Mouse (Mus musculus) kidney, embryonic 16.5 days (tissue): ENCODE data around the gene Syne4. TPM values are rescaled to one million over a fixed set of nuclear protein-coding genes. Genes with fewer than 3 reads are reported as not detected.

ENCODE experiments used
- ATAC-seq: fragments of 200-750 bp; cut with Nextera tagmentation; 2 replicates; pipeline ENCODE4 v1.8.0; 2017; ENCODE audit warnings: moderate TSS enrichment; ENCODE audit not compliant: low FRiP score, low TSS enrichment
- H3K27ac ChIP-seq: fragments of 300-500 bp; sonication (generic); 2 replicates; pipeline ENCODE4 v1.5.1; 2014; ENCODE audit warnings: low read length
- H3K27me3 ChIP-seq: fragments of 300-500 bp; sonication (generic); 2 replicates; pipeline ENCODE4 v1.6.1; 2014; ENCODE audit warnings: low read length, control low read depth, mixed read lengths; ENCODE audit not compliant: insufficient read depth
- H3K36me3 ChIP-seq: fragments of 300-500 bp; sonication (generic); 2 replicates; pipeline ENCODE4 v1.6.1; 2014; ENCODE audit warnings: low read length, control low read depth, mixed read lengths; ENCODE audit not compliant: insufficient read depth
- H3K4me1 ChIP-seq: fragments of 300-500 bp; sonication (generic); 2 replicates; pipeline ENCODE4 v1.6.1; 2014; ENCODE audit warnings: low read length, control low read depth, mixed read lengths; ENCODE audit not compliant: insufficient read depth
- H3K4me2 ChIP-seq: fragments of 300-500 bp; sonication (generic); replicated peaks from 2 replicates; pipeline ENCODE4 v1.6.1; 2014; ENCODE audit warnings: low read depth, low read length
- H3K4me3 ChIP-seq: fragments of 300-500 bp; sonication (generic); 2 replicates; pipeline ENCODE4 v1.5.1; 2014; ENCODE audit warnings: mild to moderate bottlenecking, low read length
- H3K9ac ChIP-seq: fragments of 300-500 bp; sonication (generic); replicated peaks from 2 replicates; pipeline ENCODE4 v1.6.1; 2014; ENCODE audit warnings: low read length
- H3K9me3 ChIP-seq: fragments of 300-500 bp; sonication (generic); 2 replicates; pipeline ENCODE4 v1.6.1; 2016; ENCODE audit warnings: low read length, control low read depth
- WGBS: fragments of 180-500 bp; shearing (Covaris S2); extraction: QIAGEN DNeasy Blood & Tissue Kit; methylation state at CpG from one replicate; pipeline ENCODE4 v1.1.7; 2014; 5-methylcytosine and 5-hydroxymethylcytosine counted together
- polyA plus RNA-seq: library from polyadenylated mRNA; unstranded; fragments of >200 nt; fragmentation: Nextera tagmentation; extraction: Ambion mirVana; gene quantifications from 2 replicates; pipeline ENCODE4 v1.2.1, GENCODE M21; 2015

Gene Syne4
- polyA plus RNA-seq, 1 experiment from 2014 or later, result 136 TPM

DNA sequence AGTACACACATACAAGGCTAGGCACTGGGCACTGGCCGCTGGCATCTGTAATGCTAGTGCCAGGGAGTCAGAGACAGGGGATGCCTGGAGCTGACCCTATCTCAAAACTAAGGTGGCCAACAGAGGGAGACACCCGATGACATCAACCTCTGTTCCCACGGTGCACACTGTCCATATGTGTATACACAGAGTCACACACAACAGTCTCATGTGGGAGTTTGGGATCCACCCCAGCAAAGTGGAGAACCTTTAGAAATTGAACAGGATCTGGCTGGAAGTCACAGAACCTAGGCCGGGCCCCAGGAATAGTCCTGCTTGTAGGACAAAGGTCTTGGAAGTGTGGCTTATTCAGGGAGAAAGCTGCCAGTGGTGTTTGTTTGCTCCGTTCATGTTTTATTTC lies 20.3 kb upstream of the Syne4 start:
- H3K9ac ChIP-seq, result no peak overlapping the region
- H3K27ac ChIP-seq, result no peak overlapping the region
- 86% methylated on average over 5 of the region's 5 CpGs for WGBS
- H3K27me3 ChIP-seq, result no peaks in the 10 kb centered on the region
- H3K36me3 ChIP-seq, result peaks cover 17% of the 10 kb centered on the region
- no peak overlapping the region for H3K4me3 ChIP-seq
- H3K9me3 ChIP-seq, result no peaks in the 10 kb centered on the region
- no peak for ATAC-seq
- H3K4me2 ChIP-seq, result no peak overlapping the region
- peaks cover 7% of the 10 kb centered on the region for H3K4me1 ChIP-seq

DNA sequence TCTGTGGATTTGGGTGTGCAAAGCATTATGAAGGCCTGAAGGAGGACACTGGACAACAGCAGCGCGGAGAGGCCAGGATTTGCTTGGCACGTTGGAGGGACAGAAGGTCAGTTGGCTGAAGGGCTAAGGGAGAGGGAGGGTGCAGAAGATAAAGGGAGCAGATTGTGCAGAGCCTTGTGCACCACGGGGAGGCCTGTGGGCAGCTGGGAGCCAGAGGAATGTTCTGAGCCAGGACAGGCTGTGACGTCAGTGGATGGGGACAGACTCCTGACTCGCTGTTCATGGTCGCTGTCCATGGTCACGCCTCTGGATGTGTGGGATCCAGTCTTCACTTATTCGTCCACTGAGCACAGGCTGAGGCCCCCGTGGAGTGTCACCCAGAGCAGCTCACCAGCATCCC lies 19.5 kb upstream of the Syne4 start:
- ATAC-seq, result no peak
- H3K4me1 ChIP-seq, result peaks cover 7% of the 10 kb centered on the region

DNA sequence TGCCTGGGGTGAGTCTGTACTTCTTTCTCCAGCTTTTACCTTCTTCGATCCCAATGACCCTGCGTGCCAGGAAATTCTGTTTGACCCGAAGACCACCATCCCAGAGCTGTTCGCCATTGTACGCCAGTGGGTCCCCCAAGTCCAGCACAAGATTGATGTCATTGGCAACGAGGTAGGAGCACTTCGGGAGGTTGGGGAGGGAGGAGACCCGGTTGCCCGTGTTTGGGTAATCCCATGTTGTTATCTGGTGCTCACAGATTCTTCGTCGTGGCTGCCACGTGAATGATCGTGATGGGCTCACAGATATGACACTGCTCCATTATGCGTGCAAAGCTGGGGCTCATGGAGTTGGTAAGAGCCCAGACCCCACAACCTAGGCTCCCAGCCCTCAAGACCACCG lies 17.8 kb upstream of the Syne4 start:
- Histone ChIP-seq H3K4me3 (no peak overlapping the region), H3K36me3 (peaks cover 25% of the 10 kb centered on the region), H3K4me1 (no peaks in the 10 kb centered on the region)

More for the DNA sequence above, 19.5 kb upstream of the Syne4 start:
- Histone ChIP-seq H3K36me3 (peaks cover 21% of the 10 kb centered on the region), H3K27ac (no peak overlapping the region), H3K27me3 (no peaks in the 10 kb centered on the region), H3K4me3 (no peak overlapping the region), H3K9me3 (no peaks in the 10 kb centered on the region), H3K9ac (no peak overlapping the region), H3K4me2 (no peak overlapping the region)
- WGBS, result 59% methylated on average over 10 of the region's 10 CpGs

DNA sequence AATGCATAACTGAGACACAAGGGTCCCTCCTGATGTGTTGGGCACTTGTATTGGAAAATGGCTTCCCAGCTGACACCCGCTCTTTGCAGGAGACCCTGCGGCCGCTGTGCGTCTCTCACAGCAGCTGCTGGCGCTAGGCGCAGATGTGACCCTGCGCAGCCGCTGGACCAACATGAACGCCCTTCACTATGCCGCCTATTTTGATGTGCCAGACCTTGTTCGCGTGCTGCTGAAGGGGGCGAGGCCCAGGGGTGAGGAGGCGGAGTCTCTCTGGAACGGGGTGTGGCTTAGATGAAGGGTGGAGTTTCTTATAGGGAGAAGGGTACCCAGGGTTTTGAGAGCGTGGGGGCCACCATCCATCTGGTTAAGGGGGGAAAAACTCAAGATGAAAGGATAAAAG lies 17.3 kb upstream of the Syne4 start:
- Histone ChIP-seq H3K4me2 (no peak overlapping the region), H3K9ac (no peak overlapping the region), H3K4me3 (no peak overlapping the region), H3K36me3 (peaks cover 30% of the 10 kb centered on the region), H3K27ac (no peak overlapping the region), H3K4me1 (no peaks in the 10 kb centered on the region), H3K27me3 (no peaks in the 10 kb centered on the region), H3K9me3 (no peaks in the 10 kb centered on the region)
- 85% methylated on average over 16 of the region's 16 CpGs for WGBS
- no peak for ATAC-seq

More for the DNA sequence above, 17.8 kb upstream of the Syne4 start:
- no peak overlapping the region for H3K9ac ChIP-seq
- 93% methylated on average over 15 of the region's 15 CpGs for WGBS
- H3K27me3 ChIP-seq, result no peaks in the 10 kb centered on the region
- no peak for ATAC-seq
- no peak overlapping the region for H3K4me2 ChIP-seq
- H3K27ac ChIP-seq, result no peak overlapping the region
- no peaks in the 10 kb centered on the region for H3K9me3 ChIP-seq

DNA sequence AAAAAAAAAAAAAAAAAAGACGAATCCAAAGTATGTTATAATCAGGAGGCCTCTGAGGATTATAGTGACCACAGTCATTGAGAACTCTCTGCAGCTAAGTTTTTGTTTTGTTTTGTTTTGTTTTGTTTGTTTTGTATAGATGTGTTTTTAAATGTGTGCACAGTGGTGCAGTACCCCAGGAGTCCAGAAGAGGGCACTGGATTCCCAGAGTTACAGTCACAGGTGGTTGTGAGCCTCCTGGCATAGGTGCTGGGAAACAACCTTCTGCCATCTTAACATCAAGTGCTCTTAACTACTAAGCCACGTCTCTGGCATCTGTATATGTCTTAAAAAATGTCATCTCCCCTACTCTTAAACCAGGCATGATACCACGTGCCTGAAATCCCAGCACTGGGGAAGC lies 13.7 kb upstream of the Syne4 start:
- 55% methylated on average over 3 of the region's 3 CpGs for WGBS
- no peak overlapping the region for H3K4me2 ChIP-seq
- H3K4me1 ChIP-seq, result no peaks in the 10 kb centered on the region
- H3K27me3 ChIP-seq, result no peaks in the 10 kb centered on the region
- no peak overlapping the region for H3K27ac ChIP-seq
- ATAC-seq, result no peak
- H3K36me3 ChIP-seq, result peaks cover 43% of the 10 kb centered on the region
- H3K4me3 ChIP-seq, result no peak overlapping the region
- H3K9me3 ChIP-seq, result no peaks in the 10 kb centered on the region
- no peak overlapping the region for H3K9ac ChIP-seq

DNA sequence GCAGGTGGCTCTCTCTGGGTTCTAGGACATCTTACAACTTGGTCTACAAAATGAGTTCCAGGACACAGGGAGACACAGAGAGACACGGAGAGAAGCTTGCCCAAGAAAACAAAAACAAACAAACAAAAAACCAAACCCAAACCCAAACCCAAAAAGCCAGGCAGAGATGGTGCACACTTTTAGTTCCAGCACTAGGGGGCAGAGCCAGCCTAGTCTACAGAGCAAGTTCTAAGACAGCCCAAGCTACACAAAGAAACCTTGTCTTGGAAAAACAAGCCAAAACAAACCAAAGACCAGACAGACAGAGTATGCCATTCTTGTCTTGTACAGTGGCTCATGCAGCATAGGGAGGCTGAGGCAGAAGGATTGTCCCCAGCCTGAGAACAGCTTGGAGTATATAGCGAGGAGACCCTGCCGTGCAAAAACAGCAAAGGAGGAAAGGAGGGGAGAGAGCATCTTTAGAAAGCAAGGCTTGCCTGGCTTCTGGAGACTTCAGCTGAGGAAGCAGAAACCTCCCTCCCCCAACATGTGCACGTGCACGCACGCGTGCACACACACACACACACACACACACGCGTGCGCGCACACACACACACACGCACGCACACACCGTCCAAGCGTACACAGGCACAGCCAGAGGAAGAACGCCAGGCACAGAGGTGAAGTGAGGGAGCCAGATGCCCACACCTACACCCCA lies 8.4 kb upstream of the Syne4 start:
- H3K4me3 ChIP-seq, result no peak overlapping the region
- H3K36me3 ChIP-seq, result peaks cover 34% of the 10 kb centered on the region
- H3K4me2 ChIP-seq, result no peak overlapping the region
- no peak for ATAC-seq
- H3K9ac ChIP-seq, result no peak overlapping the region
- WGBS, result 91% methylated on average over 16 of the region's 16 CpGs
- no peak overlapping the region for H3K27ac ChIP-seq
- no peaks in the 10 kb centered on the region for H3K9me3 ChIP-seq
- H3K4me1 ChIP-seq, result peaks cover 18% of the 10 kb centered on the region
- no peaks in the 10 kb centered on the region for H3K27me3 ChIP-seq

DNA sequence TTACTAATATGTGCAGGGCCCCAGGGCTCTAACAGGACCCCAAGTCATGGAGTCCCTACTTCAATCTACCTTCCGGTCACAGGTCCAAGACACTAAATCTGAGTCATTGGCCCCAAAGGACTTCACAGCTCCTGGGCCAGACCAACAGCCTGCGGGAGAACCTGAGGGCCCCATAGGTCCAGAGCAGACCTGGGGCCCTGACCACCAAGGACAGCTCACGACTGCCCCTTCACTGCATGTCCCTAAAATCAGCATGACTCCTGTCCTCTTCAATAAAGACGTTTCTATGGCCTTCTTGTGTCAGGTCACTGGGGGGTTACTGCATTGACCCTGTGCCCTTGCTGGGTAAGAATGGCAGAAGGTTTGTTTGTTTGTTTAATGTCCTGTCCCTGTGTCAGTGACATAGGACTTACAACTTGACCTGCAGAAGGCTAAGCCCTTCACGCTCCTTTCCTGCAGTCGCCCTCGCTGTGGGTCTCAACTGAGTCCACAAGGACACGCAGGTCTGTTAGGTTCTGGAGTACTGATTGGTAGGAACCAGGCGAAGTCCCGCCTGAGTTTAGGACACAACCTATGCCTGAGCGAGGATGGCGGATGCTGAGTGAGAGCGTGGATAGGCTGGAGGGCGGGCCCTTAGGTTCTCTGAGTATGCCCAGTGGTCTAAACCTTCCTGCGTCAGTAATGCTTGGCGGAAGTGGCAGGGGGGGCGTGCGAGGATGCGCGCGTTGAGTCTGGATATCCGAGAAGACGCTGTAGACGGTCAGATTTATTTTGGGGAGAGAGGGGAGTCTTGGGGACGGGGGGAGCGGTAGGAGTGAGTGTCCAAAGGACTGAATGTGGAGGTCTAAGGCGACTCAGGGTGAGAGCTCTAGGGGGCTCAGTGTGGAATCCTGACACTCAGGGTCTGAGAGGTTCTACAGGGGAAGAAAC lies 6.3 kb upstream of the Syne4 start, which contains the start of gene Alkbh6:
Gene Alkbh6 (plus strand): TSS at position 642 of the 930 bp plus-strand sequence.
- H3K4me2 ChIP-seq, result peak within 1 kb of the TSS; percentile 94
- H3K4me3 ChIP-seq, result peak within 1 kb of the TSS; percentile 80
- peak within 1 kb of the TSS; percentile 71 for H3K9ac ChIP-seq
- H3K27ac ChIP-seq, result peak within 1 kb of the TSS; percentile 81
- H3K27me3 ChIP-seq, result no peaks in the 10 kb centered on the region
- peaks cover 17% of the 10 kb centered on the region for H3K36me3 ChIP-seq
- ATAC-seq, result peak; percentile 100
- H3K4me1 ChIP-seq, result peaks cover 18% of the 10 kb centered on the region
- H3K9me3 ChIP-seq, result no peaks in the 10 kb centered on the region
- WGBS, result 3% methylated on average over 27 of the region's 27 CpGs

DNA sequence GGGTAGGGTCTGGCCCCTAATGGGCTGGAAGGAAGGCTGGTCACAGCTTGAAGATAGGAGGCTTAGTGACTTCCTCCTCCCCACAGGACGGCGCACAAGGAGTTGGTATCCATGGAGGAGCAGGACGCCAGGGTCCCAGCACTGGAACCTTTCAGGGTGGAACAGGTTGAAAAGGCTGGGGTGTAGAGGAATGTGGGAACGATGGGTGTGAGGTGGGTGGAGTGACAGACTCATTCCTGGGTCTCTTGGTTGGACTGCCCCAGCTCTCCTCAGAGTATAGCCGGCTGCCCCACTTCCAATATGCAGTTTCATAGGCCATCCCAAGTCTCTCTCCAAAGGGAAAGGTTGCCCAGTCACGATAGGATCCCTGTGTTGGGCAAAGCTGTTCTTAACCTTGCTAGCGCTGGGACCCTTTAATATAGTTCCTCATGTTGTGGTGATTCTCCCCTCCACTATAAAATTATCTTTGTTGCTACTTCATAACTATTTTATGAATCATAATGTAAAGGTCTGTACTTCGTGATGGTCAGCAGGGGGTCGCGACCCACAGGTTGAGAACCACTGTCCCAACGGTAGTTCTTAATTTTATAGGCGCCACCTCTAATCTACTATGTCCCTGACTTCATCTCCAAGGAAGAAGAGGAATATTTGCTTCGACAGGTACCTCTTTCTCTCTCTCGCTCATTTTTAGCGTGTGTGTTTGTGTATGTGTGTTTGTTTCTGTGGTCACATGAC lies 5.0 kb upstream of the Syne4 start:
- ATAC-seq, result no peak
- peak overlapping the region; percentile 94 for H3K4me2 ChIP-seq
- H3K27ac ChIP-seq, result peak overlapping the region; percentile 17; the same call in 1 of the 2 replicates
- H3K27me3 ChIP-seq, result no peaks in the 10 kb centered on the region
- H3K9ac ChIP-seq, result peak overlapping the region; percentile 71
- no peaks in the 10 kb centered on the region for H3K9me3 ChIP-seq
- 57% methylated on average over 15 of the region's 15 CpGs for WGBS
- peak overlapping the region; percentile 80 for H3K4me3 ChIP-seq
- H3K4me1 ChIP-seq, result peaks cover 26% of the 10 kb centered on the region
- peaks cover 11% of the 10 kb centered on the region for H3K36me3 ChIP-seq

DNA sequence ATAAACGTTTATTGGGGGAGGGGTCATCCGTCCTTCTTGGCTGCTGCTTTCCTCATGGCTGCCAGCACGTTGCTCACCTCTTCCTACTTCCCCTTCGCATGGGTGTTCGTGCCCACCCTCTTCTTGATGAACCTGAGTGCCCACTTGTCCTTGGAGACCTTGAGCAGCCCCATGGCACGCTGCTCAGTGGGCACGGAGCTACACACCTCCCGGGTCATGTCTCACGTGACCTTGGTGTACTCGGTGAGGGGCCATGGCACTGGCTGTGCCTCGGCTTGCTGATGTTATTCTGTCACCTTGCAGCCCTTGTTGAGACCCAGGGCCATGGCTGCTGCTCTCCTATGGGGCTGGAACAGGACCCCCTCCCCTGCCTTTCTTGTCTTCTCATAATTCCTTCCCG lies 4.5 kb upstream of the Syne4 start:
- no peak for ATAC-seq
- no peak overlapping the region for H3K4me3 ChIP-seq
- no peaks in the 10 kb centered on the region for H3K27me3 ChIP-seq
- peaks cover 27% of the 10 kb centered on the region for H3K4me1 ChIP-seq
- no peaks in the 10 kb centered on the region for H3K9me3 ChIP-seq
- WGBS, result 89% methylated on average over 12 of the region's 12 CpGs
- no peak overlapping the region for H3K27ac ChIP-seq
- no peak overlapping the region for H3K9ac ChIP-seq
- peaks cover 11% of the 10 kb centered on the region for H3K36me3 ChIP-seq
- no peak overlapping the region for H3K4me2 ChIP-seq
